Mouse (Mus musculus): ENCODE data around the gene Fam114a1. TPM values are rescaled to one million over a fixed set of nuclear protein-coding genes. Genes with fewer than 3 reads are reported as not detected.
A peak's percentile ranks its signal among the peaks of the same experiment; 100 is the strongest.

Gene Fam114a1
- polyA plus RNA-seq, 1 experiment, result 6.1 TPM

- H3K27me3 ChIP-seq (ENCODE audit: control insufficient read depth, insufficient read depth, low read length), result no peaks in the 10 kb centered on the region
- peak overlapping the region; percentile 66 for H3K4me3 ChIP-seq (ENCODE audit: extremely low read depth, insufficient read depth, insufficient read length)
- peaks cover 12% of the 10 kb centered on the region; the same call in 1 of the 2 replicates for H3K4me1 ChIP-seq (ENCODE audit: control insufficient read depth, insufficient read depth, insufficient read length)
- H3K36me3 ChIP-seq (ENCODE audit: control insufficient read depth, insufficient read depth, low read length), result no peaks in the 10 kb centered on the region
- peak overlapping the region; percentile 75 for H3K27ac ChIP-seq (ENCODE audit: insufficient read depth, low read length)
- 7% methylated on average over 22 of the region's 22 CpGs for WGBS
- DNase-seq (ENCODE audit: low read depth in 1 of 2, low spot score in 2 of 2), result peak; percentile 13 to 64
- TF ChIP-seq POLR2A (IDR thresholded peaks at IDR 0.05; ENCODE audit: low read depth, low read length), result no peak
- TF ChIP-seq CTCF (IDR thresholded peaks at IDR 0.05; ENCODE audit: extremely low read depth, insufficient read depth, insufficient read length, insufficient replicate concordance), result no peak
These were observed 10.7 kb upstream of the Fam114a1 start for GRCm38 (mm10) chr5:64958991-64959842.

DNA sequence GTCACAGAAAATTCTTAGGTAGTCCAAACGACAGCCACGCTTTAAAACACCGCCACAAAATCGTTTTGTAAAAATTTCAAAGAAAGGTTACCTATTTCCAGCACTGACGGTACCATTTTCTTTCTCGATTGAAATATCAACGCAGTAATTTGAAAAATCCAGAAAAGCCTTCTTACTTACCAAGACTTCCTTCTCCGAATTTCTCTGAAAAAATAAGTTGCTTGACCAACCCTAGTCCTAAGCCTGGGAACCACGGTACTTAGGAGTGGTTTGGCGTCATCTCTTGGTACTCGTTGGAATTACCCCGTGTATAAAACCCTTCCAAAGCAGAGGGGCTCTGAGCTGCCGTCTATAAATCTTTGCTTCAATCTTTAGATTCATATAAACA is 10.0 kb upstream of the Fam114a1 start, which contains the start of gene Tlr6:
Gene Tlr6, minus strand, starts transcription at position 255 of the 388 bp plus-strand sequence.
- Histone ChIP-seq H3K4me1 (ENCODE audit: control insufficient read depth, insufficient read depth, insufficient read length) (peaks cover 12% of the 10 kb centered on the region; the same call in 1 of the 2 replicates), H3K27me3 (ENCODE audit: control insufficient read depth, insufficient read depth, low read length) (no peaks in the 10 kb centered on the region), H3K36me3 (ENCODE audit: control insufficient read depth, insufficient read depth, low read length) (no peaks in the 10 kb centered on the region), H3K4me3 (ENCODE audit: extremely low read depth, insufficient read depth, insufficient read length) (peak within 1 kb of the TSS; percentile 66), H3K27ac (ENCODE audit: insufficient read depth, low read length) (peak within 1 kb of the TSS; percentile 96)
- peak; percentile 40 to 68 for DNase-seq (ENCODE audit: low read depth in 1 of 2, low spot score in 2 of 2)
- TF ChIP-seq POLR2A (IDR thresholded peaks at IDR 0.05; ENCODE audit: low read depth, low read length) (no peak), CTCF (IDR thresholded peaks at IDR 0.05; ENCODE audit: extremely low read depth, insufficient read depth, insufficient read length, insufficient replicate concordance) (peak; percentile 9; the same call in 1 of the 2 replicates)
- WGBS, result 19% methylated on average over 13 of the region's 13 CpGs

- Histone ChIP-seq H3K4me3 (ENCODE audit: extremely low read depth, insufficient read depth, insufficient read length) (peak overlapping the region; percentile 37; the same call in 1 of the 2 replicates), H3K4me1 (ENCODE audit: control insufficient read depth, insufficient read depth, insufficient read length) (peaks cover 12% of the 10 kb centered on the region; the same call in 1 of the 2 replicates), H3K36me3 (ENCODE audit: control insufficient read depth, insufficient read depth, low read length) (no peaks in the 10 kb centered on the region), H3K27me3 (ENCODE audit: control insufficient read depth, insufficient read depth, low read length) (no peaks in the 10 kb centered on the region), H3K27ac (ENCODE audit: insufficient read depth, low read length) (peak overlapping the region; percentile 96)
- TF ChIP-seq POLR2A (IDR thresholded peaks at IDR 0.05; ENCODE audit: low read depth, low read length) (peak; percentile 63), CTCF (IDR thresholded peaks at IDR 0.05; ENCODE audit: extremely low read depth, insufficient read depth, insufficient read length, insufficient replicate concordance) (no peak)
- WGBS, result 30% methylated on average over 13 of the region's 13 CpGs
- peak; percentile 49 to 78 for DNase-seq (ENCODE audit: low read depth in 1 of 2, low spot score in 2 of 2)
These were observed 8.9 kb upstream of the Fam114a1 start for GRCm38 (mm10) chr5:64960857-64961391.

DNA sequence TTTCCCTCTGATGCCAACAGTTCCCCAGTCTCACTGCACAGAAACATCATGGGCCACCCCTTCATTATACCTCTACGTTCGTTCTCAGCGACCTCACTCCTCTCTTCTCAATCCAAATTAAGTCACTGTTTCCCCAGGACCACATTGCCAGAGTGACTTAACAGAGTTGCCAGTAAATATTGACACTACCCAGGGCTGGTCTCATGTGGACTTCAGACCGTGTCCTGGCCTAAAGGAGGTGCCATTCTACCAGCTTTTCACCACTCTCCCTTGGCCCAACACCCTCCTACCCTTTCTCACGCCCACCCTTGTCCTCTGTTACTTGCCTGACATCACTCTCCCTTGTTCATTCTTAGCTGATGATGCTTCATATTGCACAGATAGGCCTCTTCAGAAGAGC is 6.6 kb upstream of the Fam114a1 start:
- Histone ChIP-seq H3K4me1 (ENCODE audit: control insufficient read depth, insufficient read depth, insufficient read length) (peaks cover 12% of the 10 kb centered on the region; the same call in 1 of the 2 replicates), H3K27ac (ENCODE audit: insufficient read depth, low read length) (no peak overlapping the region), H3K36me3 (ENCODE audit: control insufficient read depth, insufficient read depth, low read length) (no peaks in the 10 kb centered on the region), H3K4me3 (ENCODE audit: extremely low read depth, insufficient read depth, insufficient read length) (no peak overlapping the region), H3K27me3 (ENCODE audit: control insufficient read depth, insufficient read depth, low read length) (no peaks in the 10 kb centered on the region)
- TF ChIP-seq CTCF (IDR thresholded peaks at IDR 0.05; ENCODE audit: extremely low read depth, insufficient read depth, insufficient read length, insufficient replicate concordance) (no peak), POLR2A (IDR thresholded peaks at IDR 0.05; ENCODE audit: low read depth, low read length) (no peak)
- WGBS, result 88% methylated on average over 5 of the region's 5 CpGs
- DNase-seq (ENCODE audit: low read depth in 1 of 2, low spot score in 2 of 2), result no peak

- no peak overlapping the region for H3K27ac ChIP-seq (ENCODE audit: insufficient read depth, low read length)
- H3K36me3 ChIP-seq (ENCODE audit: control insufficient read depth, insufficient read depth, low read length), result no peaks in the 10 kb centered on the region
- DNase-seq (ENCODE audit: low read depth in 1 of 2, low spot score in 2 of 2), result no peak
- no peaks in the 10 kb centered on the region for H3K27me3 ChIP-seq (ENCODE audit: control insufficient read depth, insufficient read depth, low read length)
- 88% methylated on average over 3 of the region's 3 CpGs for whole genome bisulfite sequencing
- H3K4me1 ChIP-seq (ENCODE audit: control insufficient read depth, insufficient read depth, insufficient read length), result peaks cover 10% of the 10 kb centered on the region; the same call in 1 of the 2 replicates
- TF ChIP-seq CTCF (IDR thresholded peaks at IDR 0.05; ENCODE audit: extremely low read depth, insufficient read depth, insufficient read length, insufficient replicate concordance), result no peak
- TF ChIP-seq POLR2A (IDR thresholded peaks at IDR 0.05; ENCODE audit: low read depth, low read length), result no peak
- no peak overlapping the region for H3K4me3 ChIP-seq (ENCODE audit: extremely low read depth, insufficient read depth, insufficient read length)
These were observed 6.1 kb upstream of the Fam114a1 start for GRCm38 (mm10) chr5:64963735-64964134.

- Histone ChIP-seq H3K4me3 (ENCODE audit: extremely low read depth, insufficient read depth, insufficient read length) (peak overlapping the region; percentile 80), H3K36me3 (ENCODE audit: control insufficient read depth, insufficient read depth, low read length) (no peaks in the 10 kb centered on the region), H3K27me3 (ENCODE audit: control insufficient read depth, insufficient read depth, low read length) (no peaks in the 10 kb centered on the region), H3K4me1 (ENCODE audit: control insufficient read depth, insufficient read depth, insufficient read length) (peaks cover 6% of the 10 kb centered on the region), H3K27ac (ENCODE audit: insufficient read depth, low read length) (peak overlapping the region; percentile 60)
- no peak for TF ChIP-seq CTCF (IDR thresholded peaks at IDR 0.05; ENCODE audit: extremely low read depth, insufficient read depth, insufficient read length, insufficient replicate concordance)
- WGBS, result 7% methylated on average over 14 of the region's 14 CpGs
- peak in 1 of 2 experiments; percentile 22 for DNase-seq (ENCODE audit: low read depth in 1 of 2, low spot score in 2 of 2)
These were observed 660 bp upstream of the Fam114a1 start for GRCm38 (mm10) chr5:64968961-64969860.

All from spleen, adult 2 months (tissue).